Mouse (Mus musculus): ENCODE results near the gene Dedd2.

DNA sequence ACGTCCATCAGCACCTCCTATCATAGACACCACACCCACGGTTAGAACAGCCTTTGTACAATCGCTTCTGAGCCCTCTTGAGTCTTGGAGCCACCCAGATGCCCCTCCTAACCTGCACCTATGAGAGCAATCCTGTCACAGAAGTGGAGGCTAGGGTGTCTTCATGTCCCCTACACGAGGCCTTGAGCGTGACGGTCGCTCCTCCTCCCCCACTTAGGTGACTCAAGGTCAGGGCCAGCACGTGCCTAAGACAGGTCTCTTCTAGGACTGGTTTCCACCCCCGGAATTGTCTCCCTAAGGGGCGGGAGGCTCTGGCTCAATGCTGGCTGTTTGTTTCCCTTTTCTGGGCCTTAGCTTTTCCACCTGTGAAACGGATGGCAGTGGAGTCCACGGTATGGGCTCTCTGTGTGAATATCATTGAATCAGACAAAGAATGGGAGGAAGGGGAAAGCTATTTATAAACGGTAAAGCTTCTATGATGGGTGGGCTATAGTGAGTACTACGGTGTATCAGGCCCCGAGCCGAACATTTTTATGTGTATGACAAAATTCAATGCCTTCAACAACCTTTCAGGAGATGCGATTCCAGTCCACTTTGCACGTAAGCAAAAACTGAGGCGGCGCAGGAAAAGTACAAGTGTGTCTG is at the start of gene Dedd2:
- no peak for TF ChIP-seq CTCF (IDR thresholded peaks at IDR 0.05; ENCODE audit: control insufficient read depth, insufficient read depth, low read length)
- TF ChIP-seq POLR2A (IDR thresholded peaks at IDR 0.05; ENCODE audit: borderline replicate concordance, control insufficient read depth, low read depth, low read length): no peak
